In genomic region chr7:105581094-105581703, GRCm38 (mm10) we compare ENCODE assay signal across 8 mouse cellular contexts. TPM values are rescaled to one million over a fixed set of nuclear protein-coding genes. Genes with fewer than 3 reads are reported as not detected.
DNase-seq lines count a peak whose midpoint lies in the region; ATAC-seq and TF ChIP-seq lines count a peak whose summit lies in the region.

Apbb1 (minus strand) TSS chr7:105581653.

- no peaks in the 10 kb centered on the region for H3K36me3 ChIP-seq in forebrain, postnatal 0 days (ENCODE audit: insufficient read depth)
- no peaks in the 10 kb centered on the region for H3K36me3 ChIP-seq in neural tube, embryonic 15.5 days

- no peaks in the 10 kb centered on the region for H3K9me3 ChIP-seq in forebrain, postnatal 0 days (ENCODE audit: low read length)
- no peaks in the 10 kb centered on the region for H3K9me3 ChIP-seq in neural tube, embryonic 15.5 days (replicated peaks)

- H3K4me3 ChIP-seq in forebrain, postnatal 0 days (ENCODE audit: low read depth, low read length): peak within 1 kb of the TSS; percentile 84
- peak within 1 kb of the TSS; percentile 97 for H3K4me3 ChIP-seq in lung, adult 2 months (replicated peaks; ENCODE audit: extremely low read depth, low read depth, low read length)
- peak within 1 kb of the TSS; percentile 83 for H3K4me3 ChIP-seq in neural tube, embryonic 15.5 days (replicated peaks)

- H3K27me3 ChIP-seq in forebrain, postnatal 0 days (ENCODE audit: insufficient read depth, low read length): no peaks in the 10 kb centered on the region
- H3K27me3 ChIP-seq in neural tube, embryonic 15.5 days (replicated peaks): no peaks in the 10 kb centered on the region

- peak within 1 kb of the TSS; percentile 66 for H3K4me2 ChIP-seq in forebrain, postnatal 0 days (ENCODE audit: low read depth)
- H3K4me2 ChIP-seq in neural tube, embryonic 15.5 days: peak within 1 kb of the TSS; percentile 73

- intact Hi-C loops in heart, postnatal 25 days (cut with DNase I): loop anchor here (1.0 kb wide), 1 partner anchor 27 kb away; the partner anchor contains the start of gene Smpd1

- TF ChIP-seq CTCF in forebrain, postnatal 0 days (IDR thresholded peaks at IDR 0.05; ENCODE audit: low read depth): 0 out of 2 replicates have a peak, but pooled peaks have one; percentile 11
- TF ChIP-seq CTCF in lung, adult 2 months (IDR thresholded peaks at IDR 0.05; ENCODE audit: insufficient read depth, low read length): no peak

- H3K4me1 ChIP-seq in forebrain, postnatal 0 days (ENCODE audit: insufficient read depth): peaks cover 10% of the 10 kb centered on the region
- H3K4me1 ChIP-seq in lung, adult 2 months (ENCODE audit: control insufficient read depth, insufficient read depth, low read length): peaks cover 8% of the 10 kb centered on the region
- peaks cover 43% of the 10 kb centered on the region for H3K4me1 ChIP-seq in neural tube, embryonic 15.5 days

- peak within 1 kb of the TSS; percentile 97 for H3K27ac ChIP-seq in forebrain, postnatal 0 days (ENCODE audit: low read depth, low read length)
- H3K27ac ChIP-seq in neural tube, embryonic 15.5 days (replicated peaks): peak within 1 kb of the TSS; percentile 98

- H3K9ac ChIP-seq in forebrain, postnatal 0 days: peak within 1 kb of the TSS; percentile 95
- peak within 1 kb of the TSS; percentile 80 for H3K9ac ChIP-seq in neural tube, embryonic 15.5 days (replicated peaks)

- peak; percentile 78; the same call in 1 of the 2 replicates for TF ChIP-seq POLR2A in lung, adult 2 months (IDR thresholded peaks at IDR 0.05; ENCODE audit: borderline replicate concordance, extremely low read depth, low read depth, low read length)

- WGBS in forebrain, postnatal 0 days: 4% methylated on average over 51 of the region's 54 CpGs
- WGBS in lung, adult 2 months: under 1% methylated on average over 48 of the region's 54 CpGs
- under 1% methylated on average over 53 of the region's 54 CpGs for WGBS in neural tube, embryonic 15.5 days

- ATAC-seq in forebrain, postnatal 0 days: peak; percentile 94
- ATAC-seq in neural tube, embryonic 15.5 days (ENCODE audit: low FRiP score): peak; percentile 93

- DNase-seq in Muller cell, postnatal 12 days (ENCODE audit: inconsistent ontology term): peak; percentile 83
- DNase-seq in cerebellum, adult 8-10 months: peak; percentile 89
- peak; percentile 90 for DNase-seq in forebrain, postnatal 0 days
- peak; percentile 54 for DNase-seq in heart, postnatal 25 days (ENCODE audit: low spot score)
- DNase-seq in layer of hippocampus, adult 18-20 months (ENCODE audit: low spot score in 2 of 2): peak; percentile 61 to 87
- DNase-seq in lung, adult 2 months: peak; percentile 87
- peak; percentile 72 for DNase-seq in testis, postnatal 14 days (ENCODE audit: low spot score)

RNA-seq across cellular contexts. Expression of gene Apbb1, which starts in this region (rescaled TPM):
- 451 and 455 TPM in 2 replicates for total RNA-seq in forebrain, postnatal 0 days (2014; rRNA removed)
- 329 and 350 TPM in 2 replicates for polyA plus RNA-seq in forebrain, postnatal 0 days (2015; fragmentation: Nextera tagmentation; extraction: Ambion mirVana)
- total RNA-seq in heart, postnatal 25 days (2021): 100 to 1,000 TPM in 1 of 2 experiments, 10 to 100 TPM in 1; 99.0 to 102 TPM
- total RNA-seq in layer of hippocampus, adult 18-20 months (2021): 100 to 1,000 TPM; 382 to 388 TPM
- polyA plus RNA-seq in lung, adult 2 months (2012; rRNA removed): 185 and 193 TPM in 2 replicates
- 248 and 299 TPM in 2 replicates for polyA plus RNA-seq in neural tube, embryonic 15.5 days (2015; fragmentation: Nextera tagmentation; extraction: Ambion mirVana)

Comparison
In these comparisons a context has a peak if more than half of its experiments do, and no peak if none do; other contexts are left out.
1. Peak in every context shown above with its lines: DNase-seq, ATAC-seq, H3K4me3 ChIP-seq and H3K27ac ChIP-seq.